Mouse (Mus musculus) G1E (cell line): ENCODE results near the gene Gfod1.

Experiments used
- CTCF ChIP-seq: IDR thresholded peaks from 2 replicates; pipeline ENCODE4 v1.5.1; 2012; ENCODE audit warnings: low read depth, low read length, inconsistent platforms, mixed read lengths
- POLR2AphosphoS5 ChIP-seq: IDR thresholded peaks from 2 replicates; pipeline ENCODE4 v1.6.1; 2012; ENCODE audit warnings: low read depth, low read length, inconsistent platforms; ENCODE audit not compliant: insufficient replicate concordance

DNA sequence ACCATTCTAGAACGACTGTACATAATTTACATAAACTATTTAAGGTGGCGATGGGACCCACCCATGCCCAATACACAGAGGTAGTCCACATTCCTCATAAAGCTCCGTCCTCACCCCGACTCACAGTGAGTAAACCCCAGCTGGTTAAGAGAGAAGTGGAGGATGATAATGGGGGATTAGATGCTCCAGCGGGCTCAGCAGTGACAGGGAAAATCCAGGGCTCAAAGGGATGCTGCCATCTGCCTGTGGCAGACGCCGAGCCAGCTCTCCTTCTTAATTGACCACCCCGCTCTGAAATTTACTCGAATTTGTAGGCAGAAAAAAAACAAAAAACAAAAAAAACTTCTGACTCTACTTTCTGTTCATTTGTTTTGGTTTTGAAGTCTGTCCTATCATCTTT, 136.3 kb downstream of the Gfod1 start:
- TF ChIP-seq POLR2AphosphoS5 (no peak), CTCF (no peak)
